ENCODE assay signal across 25 mouse cellular contexts in the genomic region with DNA sequence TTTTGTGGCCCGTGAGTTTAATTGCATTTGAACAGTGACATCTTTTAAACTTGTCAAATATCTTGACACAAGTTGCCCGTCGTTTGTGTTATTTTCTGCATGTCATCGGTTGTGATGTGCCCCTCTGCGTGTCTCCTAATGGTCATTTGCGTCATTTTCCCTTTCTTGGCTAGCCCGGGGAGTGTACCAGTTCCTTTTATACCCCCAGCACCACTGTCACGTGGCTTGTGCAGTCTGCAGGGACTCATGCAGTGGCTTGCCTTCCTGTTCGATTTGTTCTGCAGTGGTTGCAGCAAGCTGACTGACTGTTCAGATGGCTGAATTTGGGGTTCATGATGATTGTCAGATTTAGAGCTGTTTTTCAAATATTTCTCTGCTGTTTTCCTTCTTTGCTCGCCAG.
DNase-seq lines count a peak whose midpoint lies in the region; ATAC-seq and TF ChIP-seq lines count a peak whose summit lies in the region.
"Had no signal": no experiment of that assay in that cellular context is flagged by ENCODE, and none has a peak within 500 bp of the region (broad histone marks: within the 10 kb centered on the region; RNA-seq: fewer than 3 reads in every experiment).

No protein-coding gene starts in this region.

- no peak for ATAC-seq in heart, embryonic 14.5 days (ENCODE audit: insufficient number of reproducible peaks, insufficient read depth, low FRiP score, low read depth)
- ATAC-seq in kidney, embryonic 14.5 days (ENCODE audit: low FRiP score, low TSS enrichment), result no peak
- ATAC-seq in midbrain, embryonic 11.5 days (ENCODE audit: low FRiP score), result no peak
- no peak for ATAC-seq in midbrain, embryonic 14.5 days (ENCODE audit: low FRiP score, low TSS enrichment)
- ATAC-seq: forebrain, embryonic 13.5 days; intestine, postnatal 0 days had no signal

- H3K4me2 ChIP-seq in heart, embryonic 14.5 days (ENCODE audit: low read length), result peak overlapping the region; percentile 36
- no peak overlapping the region for H3K4me2 ChIP-seq in kidney, embryonic 14.5 days (replicated peaks; ENCODE audit: low read depth, low read length)
- no peak overlapping the region for H3K4me2 ChIP-seq in midbrain, embryonic 11.5 days
- no peak overlapping the region for H3K4me2 ChIP-seq in midbrain, embryonic 14.5 days (ENCODE audit: low read length)
- H3K4me2 ChIP-seq: forebrain, embryonic 13.5 days; hindbrain, embryonic 13.5 days; limb, embryonic 12.5 days; liver, embryonic 15.5 days; lung, embryonic 15.5 days; midbrain, embryonic 12.5 days; neural tube, embryonic 13.5 days had no signal

- H3K9me3 ChIP-seq in heart, embryonic 14.5 days (ENCODE audit: control insufficient read depth, low read length), result no peaks in the 10 kb centered on the region
- H3K9me3 ChIP-seq in kidney, embryonic 14.5 days (ENCODE audit: control insufficient read depth, low read length), result no peaks in the 10 kb centered on the region
- no peaks in the 10 kb centered on the region for H3K9me3 ChIP-seq in midbrain, embryonic 11.5 days (ENCODE audit: control insufficient read depth, low read length)
- H3K9me3 ChIP-seq in midbrain, embryonic 14.5 days (ENCODE audit: control insufficient read depth, low read length), result no peaks in the 10 kb centered on the region
- H3K9me3 ChIP-seq: forebrain, embryonic 13.5 days; G1E; hindbrain, embryonic 13.5 days; limb, embryonic 12.5 days; liver, embryonic 15.5 days; lung, embryonic 15.5 days; midbrain, embryonic 12.5 days; neural tube, embryonic 13.5 days had no signal

- H3K27ac ChIP-seq in heart, embryonic 14.5 days (replicated peaks in 1 of 2; ENCODE audit: control insufficient read depth in 1 of 2, insufficient read depth in 1 of 2, low read depth in 2 of 2, low read length in 2 of 2), result peak overlapping the region; percentile 32 to 68; a peak in 3 of 4 replicates
- H3K27ac ChIP-seq in kidney, adult 2 months (ENCODE audit: insufficient read depth, low read depth, low read length), result peak overlapping the region; percentile 22; the same call in 1 of the 2 replicates
- H3K27ac ChIP-seq in kidney, embryonic 14.5 days (ENCODE audit: low read depth, low read length), result no peak overlapping the region
- no peak overlapping the region for H3K27ac ChIP-seq in midbrain, embryonic 11.5 days (ENCODE audit: low read depth, low read length)
- no peak overlapping the region for H3K27ac ChIP-seq in midbrain, embryonic 14.5 days (replicated peaks; ENCODE audit: low read depth, low read length)
- H3K27ac ChIP-seq: forebrain, embryonic 13.5 days; hindbrain, embryonic 13.5 days; layer of hippocampus, adult 2 months; left cerebral cortex, adult 2 months; limb, embryonic 12.5 days; liver, embryonic 15.5 days; midbrain, embryonic 12.5 days; neural tube, embryonic 13.5 days had no signal

- no peak for TF ChIP-seq POLR2A in kidney, adult 2 months (IDR thresholded peaks at IDR 0.05; ENCODE audit: low read depth, low read length)

- H3K4me3 ChIP-seq in heart, embryonic 14.5 days (ENCODE audit: control insufficient read depth in 1 of 2, insufficient read depth in 1 of 2, low read depth in 1 of 2, low read length in 2 of 2), result no peak overlapping the region
- H3K4me3 ChIP-seq in kidney, adult 2 months (ENCODE audit: insufficient read depth, low read depth, low read length), result no peak overlapping the region; the same call in 1 of the 2 replicates
- H3K4me3 ChIP-seq in kidney, embryonic 14.5 days (ENCODE audit: low read length), result no peak overlapping the region
- no peak overlapping the region for H3K4me3 ChIP-seq in midbrain, embryonic 11.5 days (ENCODE audit: low read depth, low read length)
- no peak overlapping the region for H3K4me3 ChIP-seq in midbrain, embryonic 14.5 days (replicated peaks; ENCODE audit: low read depth, low read length)
- H3K4me3 ChIP-seq: forebrain, embryonic 13.5 days; hindbrain, embryonic 13.5 days; layer of hippocampus, adult 2 months; left cerebral cortex, adult 2 months; limb, embryonic 12.5 days; liver, embryonic 15.5 days; lung, embryonic 15.5 days; midbrain, embryonic 12.5 days; neural tube, embryonic 13.5 days had no signal

- peaks cover 15 to 41% of the 10 kb centered on the region in 2 experiments for H3K4me1 ChIP-seq in heart, embryonic 14.5 days (ENCODE audit: control insufficient read depth in 2 of 2, insufficient read depth in 2 of 2, low read length in 2 of 2)
- no peaks in the 10 kb centered on the region; the same call in 1 of the 2 replicates for H3K4me1 ChIP-seq in kidney, adult 2 months (ENCODE audit: control insufficient read depth, insufficient read depth, low read length)
- peaks cover 6% of the 10 kb centered on the region; the same call in 1 of the 2 replicates for H3K4me1 ChIP-seq in kidney, embryonic 14.5 days (ENCODE audit: control insufficient read depth, insufficient read depth, low read length)
- no peaks in the 10 kb centered on the region for H3K4me1 ChIP-seq in midbrain, embryonic 11.5 days (ENCODE audit: control insufficient read depth, insufficient read depth, low read length)
- no peaks in the 10 kb centered on the region for H3K4me1 ChIP-seq in midbrain, embryonic 14.5 days (ENCODE audit: control insufficient read depth, insufficient read depth, low read length)
- H3K4me1 ChIP-seq: hindbrain, embryonic 13.5 days; midbrain, embryonic 12.5 days had no signal

- TF ChIP-seq CTCF in kidney, adult 2 months (conservative IDR thresholded peaks at IDR 0.05; ENCODE audit: insufficient read depth, insufficient read length, low read depth, low read length), result no peak

- H3K36me3 ChIP-seq in heart, embryonic 14.5 days (ENCODE audit: control insufficient read depth, insufficient read depth, low read length), result 0 out of 2 replicates have a peak, but pooled peaks cover 6% of the 10 kb centered on the region
- H3K36me3 ChIP-seq in kidney, adult 2 months (ENCODE audit: control insufficient read depth, insufficient read depth, low read length), result no peaks in the 10 kb centered on the region
- H3K36me3 ChIP-seq in kidney, embryonic 14.5 days (ENCODE audit: control insufficient read depth, insufficient read depth, low read length), result peaks cover 5% of the 10 kb centered on the region
- no peaks in the 10 kb centered on the region; the same call in 1 of the 2 replicates for H3K36me3 ChIP-seq in midbrain, embryonic 11.5 days (ENCODE audit: control insufficient read depth, insufficient read depth, low read length)
- 0 out of 2 replicates have a peak, but pooled peaks cover 2% of the 10 kb centered on the region for H3K36me3 ChIP-seq in midbrain, embryonic 14.5 days (ENCODE audit: control insufficient read depth, insufficient read depth, low read length)
- H3K36me3 ChIP-seq: lung, embryonic 15.5 days had no signal

- 0 out of 2 replicates have a peak overlapping the region, but pooled peaks have one; percentile 2 for H3K9ac ChIP-seq in heart, embryonic 14.5 days (ENCODE audit: low read length)
- no peak overlapping the region for H3K9ac ChIP-seq in kidney, embryonic 14.5 days (ENCODE audit: low read depth, low read length)
- no peak overlapping the region for H3K9ac ChIP-seq in midbrain, embryonic 11.5 days (ENCODE audit: low read length)
- no peak overlapping the region for H3K9ac ChIP-seq in midbrain, embryonic 14.5 days (replicated peaks; ENCODE audit: low read length)
- H3K9ac ChIP-seq: forebrain, embryonic 13.5 days; hindbrain, embryonic 13.5 days; limb, embryonic 12.5 days; liver, embryonic 15.5 days; lung, embryonic 15.5 days; midbrain, embryonic 12.5 days; neural tube, embryonic 13.5 days had no signal

- peak; percentile 91 for DNase-seq in heart, adult 11 months
- no peak for DNase-seq in heart, adult 18-20 months
- no peak for DNase-seq in heart, adult 9 months (ENCODE audit: low spot score in 2 of 2)
- no peak for DNase-seq in kidney, adult 2 months
- peak; percentile 70 for DNase-seq in midbrain, embryonic 11.5 days (ENCODE audit: low spot score, missing footprints)
- DNase-seq in midbrain, embryonic 14.5 days, result no peak
- DNase-seq: adrenal gland, adult 8-10 months; cerebellum, adult 2 months; cerebellum, postnatal 14 days; gastrocnemius, postnatal 10 days; right cerebral cortex, postnatal 4 days; thymus, postnatal 4 days had no signal

- no peaks in the 10 kb centered on the region for H3K27me3 ChIP-seq in heart, embryonic 14.5 days (ENCODE audit: control insufficient read depth, insufficient read depth, low read length)
- H3K27me3 ChIP-seq in kidney, adult 2 months (replicated peaks; ENCODE audit: control insufficient read depth, insufficient read depth, low read length), result no peaks in the 10 kb centered on the region
- no peaks in the 10 kb centered on the region for H3K27me3 ChIP-seq in kidney, embryonic 14.5 days (ENCODE audit: control insufficient read depth, insufficient read depth, low read length)
- no peaks in the 10 kb centered on the region for H3K27me3 ChIP-seq in midbrain, embryonic 11.5 days (ENCODE audit: control insufficient read depth, insufficient read depth, low read length)
- H3K27me3 ChIP-seq in midbrain, embryonic 14.5 days (ENCODE audit: control insufficient read depth, insufficient read depth, low read length), result no peaks in the 10 kb centered on the region
- H3K27me3 ChIP-seq: forebrain, embryonic 13.5 days; hindbrain, embryonic 13.5 days; limb, embryonic 12.5 days; liver, embryonic 15.5 days; lung, embryonic 15.5 days; midbrain, embryonic 12.5 days; neural tube, embryonic 13.5 days had no signal

- WGBS in heart, embryonic 14.5 days, result 30% methylated on average over 10 of the region's 10 CpGs
- WGBS in kidney, adult 2 months, result 47% methylated on average over 10 of the region's 10 CpGs
- WGBS in kidney, embryonic 14.5 days, result 51% methylated on average over 10 of the region's 10 CpGs
- 87% methylated on average over 10 of the region's 10 CpGs for WGBS in midbrain, embryonic 11.5 days
- WGBS in midbrain, embryonic 14.5 days, result 82% methylated on average over 10 of the region's 10 CpGs

Comparison
In these comparisons a context has a peak if more than half of its experiments do, and no peak if none do; other contexts are left out.
1. DNase-seq: peak in heart, adult 11 months (single experiment) and midbrain, embryonic 11.5 days (single experiment); none in heart, adult 18-20 months (0 of 2), heart, adult 9 months (0 of 2), kidney, adult 2 months (single experiment) and midbrain, embryonic 14.5 days (single experiment).
2. H3K27ac ChIP-seq: peak in heart, embryonic 14.5 days (2 of 2) and kidney, adult 2 months (single experiment); none in kidney, embryonic 14.5 days (single experiment), midbrain, embryonic 11.5 days (single experiment) and midbrain, embryonic 14.5 days (single experiment).